Mouse (Mus musculus) monocyte, adult 5-6 weeks (primary cell): Measurements from ENCODE around the gene Slc39a11. TPM values are rescaled to one million over a fixed set of nuclear protein-coding genes. Genes with fewer than 3 reads are reported as not detected.
"Not testable (repeated sequence)": the region's sequence is repeated elsewhere in the genome, so short reads cannot be mapped to it uniquely, and the experiment has no call there.

Source experiments
- ATAC-seq: fragments of 153-309, 156-312 bp; replicated peaks from 2 replicates; pipeline ENCODE4 v1.8.0; 2017; ENCODE audit warnings: mild to moderate bottlenecking; ENCODE audit not compliant: low TSS enrichment, insufficient number of reproducible peaks, severe bottlenecking, poor library complexity, low FRiP score
- total RNA-seq: library from RNA; stranded (forward); fragments of 200-1000, 200-491, 200-594 nt; gene quantifications from 3 replicates; pipeline ENCODE4 v1.2.3, GENCODE M21; 2017

Slc39a11 gene
- total RNA-seq, 1 experiment from 2014 or later: 8.9 TPM

- 0 out of 2 replicates have a peak, but pooled peaks have one; percentile 41 for ATAC-seq
Measured at GRCm38 (mm10) chr11:113611664-113612611, 37.9 kb downstream of the Slc39a11 start.

- ATAC-seq: no peak
Measured at GRCm38 (mm10) chr11:113611112-113611646, 38.7 kb downstream of the Slc39a11 start.

GRCm38 (mm10) chr11:113610266-113610665 is 39.6 kb downstream of the Slc39a11 start:
- no peak for ATAC-seq

GRCm38 (mm10) chr11:113609581-113609980 is 40.3 kb downstream of the Slc39a11 start:
- no peak for ATAC-seq

- no peak for ATAC-seq
Measured at GRCm38 (mm10) chr11:113607556-113607955, 42.3 kb downstream of the Slc39a11 start.

- no peak for ATAC-seq
Measured at GRCm38 (mm10) chr11:113601616-113602343, 48.1 kb downstream of the Slc39a11 start.

- ATAC-seq: no peak
Measured at GRCm38 (mm10) chr11:113600526-113601245, 49.2 kb downstream of the Slc39a11 start.

- no peak for ATAC-seq
Measured at GRCm38 (mm10) chr11:113597632-113598031, 52.2 kb downstream of the Slc39a11 start.

GRCm38 (mm10) chr11:113595144-113595543 is 54.7 kb downstream of the Slc39a11 start:
- no peak for ATAC-seq

GRCm38 (mm10) chr11:113588936-113589335 is 60.9 kb downstream of the Slc39a11 start:
- ATAC-seq: no peak

GRCm38 (mm10) chr11:113586423-113586822 is 63.5 kb downstream of the Slc39a11 start:
- no peak for ATAC-seq

- no peak for ATAC-seq
Measured at GRCm38 (mm10) chr11:113583879-113584661, 65.8 kb downstream of the Slc39a11 start.

GRCm38 (mm10) chr11:113577221-113577620 is 72.7 kb downstream of the Slc39a11 start:
- ATAC-seq: no peak

- no peak for ATAC-seq
Measured at GRCm38 (mm10) chr11:113572641-113573040, 77.2 kb downstream of the Slc39a11 start.

- ATAC-seq: no peak
Measured at GRCm38 (mm10) chr11:113571616-113572015, 78.3 kb downstream of the Slc39a11 start.

GRCm38 (mm10) chr11:113568999-113569398 is 80.9 kb downstream of the Slc39a11 start:
- ATAC-seq: no peak

GRCm38 (mm10) chr11:113567926-113568325 is 82.0 kb downstream of the Slc39a11 start:
- not testable (repeated sequence) for ATAC-seq
